Mouse (Mus musculus): ENCODE results near the gene Polr2g. TPM values are rescaled to one million over a fixed set of nuclear protein-coding genes. Genes with fewer than 3 reads are reported as not detected.

The Polr2g gene
- polyA plus RNA-seq, 1 experiment from 2014 or later: 140 TPM

- WGBS: 72% methylated on average over 6 of the region's 6 CpGs
- no peak for ATAC-seq
- peaks cover 29% of the 10 kb centered on the region for H3K4me1 ChIP-seq (ENCODE audit: control insufficient read depth, insufficient read depth, low read length)
- no peaks in the 10 kb centered on the region for H3K9me3 ChIP-seq (replicated peaks; ENCODE audit: control insufficient read depth, low read length, poor library complexity, severe bottlenecking)
- peaks cover 12% of the 10 kb centered on the region for H3K36me3 ChIP-seq (ENCODE audit: control insufficient read depth, insufficient read depth, low read length)
- no peak overlapping the region for H3K9ac ChIP-seq (ENCODE audit: low read depth, low read length)
- H3K4me2 ChIP-seq (ENCODE audit: low read length): peak overlapping the region; percentile 82
- no peaks in the 10 kb centered on the region for H3K27me3 ChIP-seq (ENCODE audit: control insufficient read depth, insufficient read depth, low read depth, low read length)
- H3K4me3 ChIP-seq (ENCODE audit: low read depth, low read length): peak overlapping the region; percentile 67; the same call in 1 of the 2 replicates
- no peak overlapping the region; the same call in 1 of the 2 replicates for H3K27ac ChIP-seq (ENCODE audit: low read length)
Measured at GRCm38 (mm10) chr19:8773409-8773808, 25.0 kb downstream of the Polr2g start.

GRCm38 (mm10) chr19:8772996-8773395 is 25.4 kb downstream of the Polr2g start:
- H3K4me3 ChIP-seq (ENCODE audit: low read depth, low read length): no peak overlapping the region
- 92% methylated on average over 5 of the region's 5 CpGs for WGBS
- H3K4me2 ChIP-seq (ENCODE audit: low read length): no peak overlapping the region
- peaks cover 15% of the 10 kb centered on the region for H3K36me3 ChIP-seq (ENCODE audit: control insufficient read depth, insufficient read depth, low read length)
- no peak for ATAC-seq
- H3K27me3 ChIP-seq (ENCODE audit: control insufficient read depth, insufficient read depth, low read depth, low read length): no peaks in the 10 kb centered on the region
- H3K4me1 ChIP-seq (ENCODE audit: control insufficient read depth, insufficient read depth, low read length): peaks cover 29% of the 10 kb centered on the region
- no peak overlapping the region for H3K27ac ChIP-seq (ENCODE audit: low read length)
- no peak overlapping the region for H3K9ac ChIP-seq (ENCODE audit: low read depth, low read length)
- no peaks in the 10 kb centered on the region for H3K9me3 ChIP-seq (replicated peaks; ENCODE audit: control insufficient read depth, low read length, poor library complexity, severe bottlenecking)

- H3K36me3 ChIP-seq (ENCODE audit: control insufficient read depth, insufficient read depth, low read length): peaks cover 36% of the 10 kb centered on the region
- H3K9ac ChIP-seq (ENCODE audit: low read depth, low read length): peak within 1 kb of the TSS; percentile 92
- no peaks in the 10 kb centered on the region for H3K9me3 ChIP-seq (replicated peaks; ENCODE audit: control insufficient read depth, low read length, poor library complexity, severe bottlenecking)
- H3K4me3 ChIP-seq (ENCODE audit: low read depth, low read length): peak within 1 kb of the TSS; percentile 69
- H3K27ac ChIP-seq (ENCODE audit: low read length): peak within 1 kb of the TSS; percentile 88
- no peaks in the 10 kb centered on the region for H3K27me3 ChIP-seq (ENCODE audit: control insufficient read depth, insufficient read depth, low read depth, low read length)
- WGBS: 17% methylated on average over 29 of the region's 29 CpGs
- H3K4me2 ChIP-seq (ENCODE audit: low read length): peak within 1 kb of the TSS; percentile 74
- peaks cover 29% of the 10 kb centered on the region for H3K4me1 ChIP-seq (ENCODE audit: control insufficient read depth, insufficient read depth, low read length)
- peak; percentile 38; the same call in 1 of the 2 replicates for ATAC-seq
Measured at GRCm38 (mm10) chr19:8770567-8771270, 27.7 kb downstream of the Polr2g start, which contains the start of gene Tmem223. Tmem223 (plus strand) TSS chr19:8770996.

- no peak overlapping the region for H3K27ac ChIP-seq (ENCODE audit: low read length)
- no peak overlapping the region for H3K4me3 ChIP-seq (ENCODE audit: low read depth, low read length)
- H3K4me1 ChIP-seq (ENCODE audit: control insufficient read depth, insufficient read depth, low read length): peaks cover 4% of the 10 kb centered on the region
- ATAC-seq: no peak
- 96% methylated on average over 9 of the region's 9 CpGs for WGBS
- H3K36me3 ChIP-seq (ENCODE audit: control insufficient read depth, insufficient read depth, low read length): peaks cover 58% of the 10 kb centered on the region
- H3K9ac ChIP-seq (ENCODE audit: low read depth, low read length): no peak overlapping the region
- H3K9me3 ChIP-seq (replicated peaks; ENCODE audit: control insufficient read depth, low read length, poor library complexity, severe bottlenecking): no peaks in the 10 kb centered on the region
- H3K27me3 ChIP-seq (ENCODE audit: control insufficient read depth, insufficient read depth, low read depth, low read length): no peaks in the 10 kb centered on the region
- no peak overlapping the region for H3K4me2 ChIP-seq (ENCODE audit: low read length)
Measured at GRCm38 (mm10) chr19:8765562-8765961, 32.8 kb downstream of the Polr2g start.

DNA sequence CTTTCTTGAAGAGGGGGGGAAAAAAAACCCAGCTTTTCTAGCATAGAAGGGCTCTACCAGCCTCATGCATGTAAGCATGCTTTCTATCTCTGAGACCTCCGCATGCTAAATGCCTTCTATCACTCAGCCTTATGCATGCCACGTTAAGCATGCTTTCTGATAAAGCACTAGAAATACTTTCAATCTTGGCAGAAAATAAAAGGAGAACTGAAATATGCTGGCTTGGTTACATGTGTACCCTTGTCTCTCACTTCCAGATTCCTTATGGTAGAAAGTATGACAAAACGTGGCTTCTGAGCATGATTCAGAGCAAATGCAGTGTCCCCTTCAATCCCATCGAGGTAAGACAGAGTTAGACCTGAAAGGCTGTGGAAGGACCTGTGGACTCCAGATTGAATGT is 35.1 kb downstream of the Polr2g start:
- Histone ChIP-seq H3K9ac (ENCODE audit: low read depth, low read length) (no peak overlapping the region), H3K4me2 (ENCODE audit: low read length) (no peak overlapping the region), H3K36me3 (ENCODE audit: control insufficient read depth, insufficient read depth, low read length) (peaks cover 48% of the 10 kb centered on the region), H3K9me3 (replicated peaks; ENCODE audit: control insufficient read depth, low read length, poor library complexity, severe bottlenecking) (no peaks in the 10 kb centered on the region), H3K27ac (ENCODE audit: low read length) (no peak overlapping the region), H3K4me1 (ENCODE audit: control insufficient read depth, insufficient read depth, low read length) (peaks cover 8% of the 10 kb centered on the region), H3K4me3 (ENCODE audit: low read depth, low read length) (no peak overlapping the region), H3K27me3 (ENCODE audit: control insufficient read depth, insufficient read depth, low read depth, low read length) (no peaks in the 10 kb centered on the region)
- no peak for ATAC-seq
- 95% methylated on average over 4 of the region's 4 CpGs for WGBS

- Histone ChIP-seq H3K4me1 (ENCODE audit: control insufficient read depth, insufficient read depth, low read length) (peaks cover 23% of the 10 kb centered on the region), H3K4me2 (ENCODE audit: low read length) (no peak overlapping the region), H3K27ac (ENCODE audit: low read length) (no peak overlapping the region), H3K4me3 (ENCODE audit: low read depth, low read length) (no peak overlapping the region), H3K27me3 (ENCODE audit: control insufficient read depth, insufficient read depth, low read depth, low read length) (no peaks in the 10 kb centered on the region), H3K36me3 (ENCODE audit: control insufficient read depth, insufficient read depth, low read length) (peaks cover 26% of the 10 kb centered on the region), H3K9ac (ENCODE audit: low read depth, low read length) (no peak overlapping the region), H3K9me3 (replicated peaks; ENCODE audit: control insufficient read depth, low read length, poor library complexity, severe bottlenecking) (no peaks in the 10 kb centered on the region)
- no peak for ATAC-seq
- WGBS: 91% methylated on average over 2 of the region's 2 CpGs
Measured at GRCm38 (mm10) chr19:8760757-8761156, 37.6 kb downstream of the Polr2g start.

DNA sequence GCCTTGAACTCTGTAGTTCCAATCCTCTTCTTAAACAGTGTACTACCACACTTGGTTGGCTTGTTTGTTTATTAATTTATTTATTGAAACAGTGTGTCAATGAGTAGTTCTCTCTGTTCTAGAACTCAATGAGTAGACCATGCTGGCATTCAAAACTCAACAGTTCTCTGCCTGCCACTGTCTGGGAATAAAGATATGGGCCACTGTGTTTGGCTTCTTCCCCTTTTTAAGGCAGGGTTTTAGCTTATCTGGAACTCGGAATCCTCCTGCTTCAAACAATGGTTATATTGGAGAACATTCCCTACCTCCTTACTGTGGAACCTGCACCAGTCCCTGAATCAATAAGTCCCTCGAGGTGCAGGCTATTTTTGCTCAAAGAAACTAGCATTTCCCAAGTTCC is 39.5 kb downstream of the Polr2g start:
- H3K4me3 ChIP-seq (ENCODE audit: low read depth, low read length): no peak overlapping the region

GRCm38 (mm10) chr19:8757471-8757998 is 40.8 kb downstream of the Polr2g start:
- Histone ChIP-seq H3K4me2 (ENCODE audit: low read length) (peak overlapping the region; percentile 91), H3K36me3 (ENCODE audit: control insufficient read depth, insufficient read depth, low read length) (peaks cover 7% of the 10 kb centered on the region), H3K9me3 (replicated peaks; ENCODE audit: control insufficient read depth, low read length, poor library complexity, severe bottlenecking) (no peaks in the 10 kb centered on the region), H3K27ac (ENCODE audit: low read length) (peak overlapping the region; percentile 89), H3K4me1 (ENCODE audit: control insufficient read depth, insufficient read depth, low read length) (peaks cover 26% of the 10 kb centered on the region), H3K4me3 (ENCODE audit: low read depth, low read length) (peak overlapping the region; percentile 100), H3K27me3 (ENCODE audit: control insufficient read depth, insufficient read depth, low read depth, low read length) (no peaks in the 10 kb centered on the region), H3K9ac (ENCODE audit: low read depth, low read length) (peak overlapping the region; percentile 99)
- 5% methylated on average over 14 of the region's 14 CpGs for WGBS
- ATAC-seq: peak; percentile 2; the same call in 1 of the 2 replicates

More for the DNA sequence above, 39.5 kb downstream of the Polr2g start:
- peak overlapping the region; percentile 91; the same call in 1 of the 2 replicates for H3K4me2 ChIP-seq (ENCODE audit: low read length)
- ATAC-seq: no peak
- no peak overlapping the region for H3K9ac ChIP-seq (ENCODE audit: low read depth, low read length)
- no peaks in the 10 kb centered on the region for H3K27me3 ChIP-seq (ENCODE audit: control insufficient read depth, insufficient read depth, low read depth, low read length)
- H3K36me3 ChIP-seq (ENCODE audit: control insufficient read depth, insufficient read depth, low read length): peaks cover 14% of the 10 kb centered on the region
- 85% methylated on average over 2 of the region's 2 CpGs for WGBS
- H3K9me3 ChIP-seq (replicated peaks; ENCODE audit: control insufficient read depth, low read length, poor library complexity, severe bottlenecking): no peaks in the 10 kb centered on the region
- no peak overlapping the region for H3K27ac ChIP-seq (ENCODE audit: low read length)
- peaks cover 26% of the 10 kb centered on the region for H3K4me1 ChIP-seq (ENCODE audit: control insufficient read depth, insufficient read depth, low read length)

Measured in midbrain, embryonic 16.5 days (tissue).